Mouse (Mus musculus) heart, adult 2 months (tissue): ENCODE results near the gene Topaz1.
"Not testable (repeated sequence)": the region's sequence is repeated elsewhere in the genome, so short reads cannot be mapped to it uniquely, and the experiment has no call there.

Source experiments
- CTCF ChIP-seq: fragments of 200-600 bp; IDR thresholded peaks from 2 replicates; pipeline ENCODE4 v1.8.1; 2022; ENCODE audit warnings: antibody characterized with exemption, mild to moderate bottlenecking, moderate library complexity
- EP300 ChIP-seq: fragments of 200-500 bp; IDR thresholded peaks from 2 replicates; pipeline ENCODE4 v1.6.1; 2011; ENCODE audit warnings: low read depth, low read length, control low read depth; ENCODE audit not compliant: insufficient read depth

- TF ChIP-seq CTCF, EP300: not testable (repeated sequence)
Observed at GRCm38 (mm10) chr9:122847811-122848311, 100.7 kb downstream of the Topaz1 start.
